Mouse (Mus musculus): ENCODE data around the gene Myo1c. TPM values are rescaled to one million over a fixed set of nuclear protein-coding genes. Genes with fewer than 3 reads are reported as not detected.
A peak's percentile ranks its signal among the peaks of the same experiment; 100 is the strongest.

Myo1c gene
- polyA plus RNA-seq, 1 experiment from 2014 or later = 24.2 TPM

DNA sequence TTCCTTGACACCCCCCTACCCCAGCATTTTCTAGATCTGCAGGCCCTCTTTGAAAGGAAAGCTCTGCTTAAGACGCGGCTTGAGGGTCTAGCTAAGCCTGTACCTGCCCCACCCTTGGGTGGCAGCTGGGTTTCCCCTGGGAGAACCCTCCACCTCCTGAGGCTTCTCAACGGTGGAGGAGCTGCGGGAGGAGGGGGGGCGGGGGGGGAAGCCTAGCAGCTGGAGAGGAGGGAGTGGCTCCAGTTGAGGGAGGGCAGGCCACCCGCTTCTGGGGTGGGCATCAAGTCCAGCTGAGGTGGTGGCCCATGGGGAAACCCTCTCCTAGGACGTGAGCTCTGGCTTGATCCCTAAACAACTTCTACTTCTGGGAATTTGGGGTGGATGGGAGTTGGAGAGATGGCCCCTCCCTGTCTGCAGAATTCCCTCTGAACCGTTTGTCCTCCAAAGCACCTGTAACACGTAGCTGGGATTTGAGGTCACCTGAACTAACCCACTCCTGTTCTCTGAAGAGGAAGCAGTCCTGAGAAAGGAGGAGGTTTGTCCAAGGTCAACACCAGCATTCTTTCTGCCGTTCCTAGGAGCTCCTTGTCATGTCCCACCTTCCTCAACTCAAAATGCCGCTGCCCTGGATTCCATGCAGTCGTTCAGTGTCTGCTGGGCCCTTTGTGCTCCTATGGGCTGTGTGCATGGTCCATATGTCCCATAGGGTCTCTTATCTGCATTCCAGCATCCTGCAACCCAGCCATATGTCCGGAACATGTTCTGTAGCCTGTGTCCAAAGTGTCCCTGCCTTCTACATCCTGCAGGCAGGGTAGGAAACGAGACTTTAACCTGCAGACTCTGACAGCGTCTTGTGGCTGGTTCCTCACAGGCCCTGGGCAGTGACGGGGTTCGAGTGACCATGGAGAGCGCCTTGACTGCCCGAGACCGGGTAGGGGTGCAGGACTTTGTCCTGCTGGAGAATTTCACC, 6.6 kb downstream of the Myo1c start:
- Histone ChIP-seq H3K36me3 (peaks cover 36% of the 10 kb centered on the region), H3K9ac (replicated peaks) (peak overlapping the region; percentile 83), H3K4me3 (replicated peaks) (peak overlapping the region; percentile 74), H3K27me3 (peaks cover 39% of the 10 kb centered on the region), H3K4me1 (replicated peaks) (peaks cover 40% of the 10 kb centered on the region), H3K4me2 (peak overlapping the region; percentile 89), H3K27ac (peak overlapping the region; percentile 50; the same call in 1 of the 2 replicates), H3K9me3 (no peaks in the 10 kb centered on the region)
- WGBS = 60% methylated on average over 19 of the region's 20 CpGs
- ATAC-seq (ENCODE audit: insufficient number of reproducible peaks, insufficient read depth, low FRiP score, low TSS enrichment, low read depth) = no peak

- Histone ChIP-seq H3K27me3 (peaks cover 30% of the 10 kb centered on the region), H3K4me2 (no peak overlapping the region), H3K4me3 (replicated peaks) (no peak overlapping the region), H3K36me3 (peaks cover 45% of the 10 kb centered on the region), H3K9ac (replicated peaks) (no peak overlapping the region; the same call in 1 of the 2 replicates), H3K4me1 (replicated peaks) (peaks cover 35% of the 10 kb centered on the region), H3K9me3 (no peaks in the 10 kb centered on the region), H3K27ac (no peak overlapping the region)
- no peak for ATAC-seq (ENCODE audit: insufficient number of reproducible peaks, insufficient read depth, low FRiP score, low TSS enrichment, low read depth)
These were observed 7.5 kb downstream of the Myo1c start for GRCm38 (mm10) chr11:75657841-75658240.

- Histone ChIP-seq H3K36me3 (peaks cover 50% of the 10 kb centered on the region), H3K4me1 (replicated peaks) (peaks cover 32% of the 10 kb centered on the region), H3K27ac (no peak overlapping the region), H3K9me3 (no peaks in the 10 kb centered on the region), H3K4me2 (no peak overlapping the region), H3K9ac (replicated peaks) (no peak overlapping the region; the same call in 1 of the 2 replicates), H3K27me3 (peaks cover 25% of the 10 kb centered on the region), H3K4me3 (replicated peaks) (no peak overlapping the region)
- no peak for ATAC-seq (ENCODE audit: insufficient number of reproducible peaks, insufficient read depth, low FRiP score, low TSS enrichment, low read depth)
- WGBS = 91% methylated on average over 13 of the region's 13 CpGs
These were observed 8.0 kb downstream of the Myo1c start for GRCm38 (mm10) chr11:75658311-75658710.

- peaks cover 52% of the 10 kb centered on the region for H3K36me3 ChIP-seq
- WGBS = 74% methylated on average over 14 of the region's 14 CpGs
- H3K4me1 ChIP-seq (replicated peaks) = peaks cover 23% of the 10 kb centered on the region
These were observed 8.9 kb downstream of the Myo1c start for GRCm38 (mm10) chr11:75658996-75659750.

DNA sequence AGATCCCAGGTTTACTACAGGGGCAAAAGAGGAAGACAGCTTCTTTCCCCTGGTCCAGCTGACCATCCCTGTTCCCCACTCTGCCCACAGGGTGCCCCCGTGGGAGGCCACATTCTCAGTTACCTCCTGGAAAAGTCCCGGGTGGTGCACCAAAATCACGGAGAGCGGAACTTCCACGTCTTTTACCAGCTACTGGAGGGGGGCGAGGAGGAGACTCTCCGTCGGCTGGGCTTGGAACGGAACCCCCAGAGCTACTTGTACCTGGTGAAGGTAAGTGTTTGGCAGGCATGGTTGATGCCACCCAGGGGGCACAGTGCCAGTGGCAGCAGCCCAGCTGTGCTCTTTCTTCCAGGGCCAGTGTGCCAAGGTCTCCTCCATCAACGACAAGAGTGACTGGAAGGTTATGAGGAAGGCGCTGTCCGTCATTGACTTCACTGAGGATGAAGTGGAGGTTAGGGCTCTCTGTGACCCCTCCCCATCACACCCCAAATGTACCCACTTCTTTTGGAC, 9.8 kb downstream of the Myo1c start:
- no peak overlapping the region for H3K9ac ChIP-seq (replicated peaks)
- H3K27me3 ChIP-seq = peaks cover 7% of the 10 kb centered on the region
- no peak overlapping the region for H3K27ac ChIP-seq
- no peak overlapping the region for H3K4me2 ChIP-seq
- H3K4me3 ChIP-seq (replicated peaks) = no peak overlapping the region
- peaks cover 14% of the 10 kb centered on the region; the same call in 1 of the 2 replicates for H3K4me1 ChIP-seq (replicated peaks)
- peaks cover 53% of the 10 kb centered on the region for H3K36me3 ChIP-seq
- no peaks in the 10 kb centered on the region for H3K9me3 ChIP-seq
- 92% methylated on average over 12 of the region's 12 CpGs for WGBS
- ATAC-seq (ENCODE audit: insufficient number of reproducible peaks, insufficient read depth, low FRiP score, low TSS enrichment, low read depth) = no peak

More at GRCm38 (mm10) chr11:75658996-75659750, 8.9 kb downstream of the Myo1c start:
- Histone ChIP-seq H3K4me2 (no peak overlapping the region), H3K9ac (replicated peaks) (no peak overlapping the region), H3K4me3 (replicated peaks) (no peak overlapping the region), H3K9me3 (no peaks in the 10 kb centered on the region), H3K27me3 (peaks cover 16% of the 10 kb centered on the region), H3K27ac (no peak overlapping the region)
- ATAC-seq (ENCODE audit: insufficient number of reproducible peaks, insufficient read depth, low FRiP score, low TSS enrichment, low read depth) = no peak

DNA sequence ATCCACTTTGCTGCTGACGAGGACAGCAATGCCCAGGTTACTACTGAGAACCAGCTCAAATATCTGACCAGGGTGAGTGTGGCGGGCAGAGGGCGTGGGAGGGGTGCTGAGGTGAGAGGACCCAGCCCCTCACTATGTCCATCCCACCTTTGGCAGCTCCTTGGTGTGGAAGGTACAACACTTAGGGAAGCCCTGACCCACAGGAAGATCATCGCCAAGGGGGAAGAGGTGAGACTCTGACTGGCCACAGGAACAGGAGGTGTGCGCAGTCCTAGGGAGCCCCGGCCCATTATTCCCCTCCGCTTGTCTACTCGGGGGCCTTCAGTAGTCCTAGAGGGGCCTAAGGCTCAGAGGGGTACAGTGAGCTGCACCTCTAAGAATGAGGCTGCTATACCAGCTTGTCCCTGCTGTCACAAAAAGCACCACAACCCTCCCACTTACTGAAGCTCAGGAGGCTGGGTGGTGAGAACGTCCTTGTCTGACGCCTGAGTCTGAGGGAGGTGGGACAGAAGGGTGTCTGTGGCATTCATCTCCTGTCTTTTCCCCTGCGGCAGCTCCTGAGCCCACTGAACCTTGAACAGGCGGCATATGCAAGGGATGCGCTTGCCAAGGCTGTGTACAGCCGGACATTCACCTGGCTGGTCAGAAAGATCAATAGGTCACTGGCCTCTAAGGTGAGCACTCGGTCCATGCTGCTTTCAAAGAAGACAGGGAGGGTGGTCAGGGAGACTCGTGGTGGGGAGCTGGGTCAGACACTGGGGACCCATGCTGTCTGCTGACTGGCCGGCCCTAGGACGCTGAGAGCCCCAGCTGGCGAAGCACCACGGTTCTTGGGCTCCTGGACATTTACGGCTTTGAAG, 10.9 kb downstream of the Myo1c start:
- H3K4me2 ChIP-seq = no peak overlapping the region
- peaks cover 63% of the 10 kb centered on the region for H3K36me3 ChIP-seq
- WGBS = 91% methylated on average over 21 of the region's 21 CpGs
- no peak overlapping the region for H3K4me3 ChIP-seq (replicated peaks)
- H3K27ac ChIP-seq = no peak overlapping the region
- no peak for ATAC-seq (ENCODE audit: insufficient number of reproducible peaks, insufficient read depth, low FRiP score, low TSS enrichment, low read depth)
- H3K27me3 ChIP-seq = peaks cover 6% of the 10 kb centered on the region; the same call in 1 of the 2 replicates
- H3K4me1 ChIP-seq (replicated peaks) = peaks cover 12% of the 10 kb centered on the region; the same call in 1 of the 2 replicates
- H3K9me3 ChIP-seq = no peaks in the 10 kb centered on the region
- H3K9ac ChIP-seq (replicated peaks) = no peak overlapping the region

DNA sequence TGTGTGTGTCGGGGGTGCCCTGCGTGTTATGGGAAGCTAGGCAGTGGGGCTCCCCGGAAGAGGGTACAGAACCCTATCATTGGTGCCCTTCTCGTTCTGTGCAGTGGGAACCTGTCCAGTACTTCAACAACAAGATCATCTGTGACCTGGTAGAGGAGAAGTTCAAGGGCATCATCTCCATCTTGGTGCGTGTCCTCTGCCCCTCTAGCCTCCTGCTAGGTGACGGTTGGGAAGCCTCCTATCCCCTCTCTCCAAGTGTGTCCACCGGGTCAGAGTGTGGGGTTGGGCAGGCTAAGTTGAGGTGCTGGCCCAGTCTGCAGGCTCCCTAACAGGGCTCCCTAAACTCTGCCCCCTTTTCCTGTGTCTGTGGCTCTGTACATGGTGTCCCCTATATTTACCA, 11.8 kb downstream of the Myo1c start:
- WGBS = 96% methylated on average over 7 of the region's 7 CpGs
- H3K36me3 ChIP-seq = peaks cover 68% of the 10 kb centered on the region
- no peak overlapping the region for H3K9ac ChIP-seq (replicated peaks)
- H3K4me1 ChIP-seq (replicated peaks) = 0 out of 2 replicates have a peak, but pooled peaks cover 3% of the 10 kb centered on the region
- H3K27me3 ChIP-seq = 0 out of 2 replicates have a peak, but pooled peaks cover 3% of the 10 kb centered on the region
- ATAC-seq (ENCODE audit: insufficient number of reproducible peaks, insufficient read depth, low FRiP score, low TSS enrichment, low read depth) = no peak; the same call in 1 of the 2 replicates
- H3K9me3 ChIP-seq = no peaks in the 10 kb centered on the region
- no peak overlapping the region for H3K4me2 ChIP-seq
- H3K27ac ChIP-seq = no peak overlapping the region
- H3K4me3 ChIP-seq (replicated peaks) = no peak overlapping the region

DNA sequence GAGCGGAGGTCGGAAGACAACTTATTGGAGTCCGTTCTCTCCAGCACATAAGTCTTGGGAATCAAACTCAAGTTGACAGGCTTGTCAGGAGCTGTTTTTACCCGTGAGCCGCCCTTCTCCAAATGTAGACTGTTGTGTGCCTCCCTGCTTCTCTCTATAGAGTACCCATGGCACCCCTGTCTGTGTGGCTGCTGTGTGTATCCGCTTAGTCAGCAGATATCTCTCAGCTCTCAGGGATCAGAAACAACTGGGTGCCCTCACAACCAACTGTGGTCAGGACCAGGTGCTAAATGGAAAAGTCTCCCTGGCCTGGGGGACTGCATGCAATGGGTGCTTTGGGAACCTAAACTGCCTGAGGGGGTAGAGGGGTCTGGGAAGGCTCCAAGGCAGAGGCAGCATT, 16.0 kb downstream of the Myo1c start:
- no peaks in the 10 kb centered on the region for H3K9me3 ChIP-seq
- H3K9ac ChIP-seq (replicated peaks) = no peak overlapping the region
- H3K4me1 ChIP-seq (replicated peaks) = no peaks in the 10 kb centered on the region
- peaks cover 72% of the 10 kb centered on the region for H3K36me3 ChIP-seq
- H3K4me3 ChIP-seq (replicated peaks) = no peak overlapping the region
- no peak overlapping the region for H3K4me2 ChIP-seq
- no peaks in the 10 kb centered on the region for H3K27me3 ChIP-seq
- ATAC-seq (ENCODE audit: insufficient number of reproducible peaks, insufficient read depth, low FRiP score, low TSS enrichment, low read depth) = no peak
- H3K27ac ChIP-seq = no peak overlapping the region
- WGBS = 95% methylated on average over 6 of the region's 6 CpGs

DNA sequence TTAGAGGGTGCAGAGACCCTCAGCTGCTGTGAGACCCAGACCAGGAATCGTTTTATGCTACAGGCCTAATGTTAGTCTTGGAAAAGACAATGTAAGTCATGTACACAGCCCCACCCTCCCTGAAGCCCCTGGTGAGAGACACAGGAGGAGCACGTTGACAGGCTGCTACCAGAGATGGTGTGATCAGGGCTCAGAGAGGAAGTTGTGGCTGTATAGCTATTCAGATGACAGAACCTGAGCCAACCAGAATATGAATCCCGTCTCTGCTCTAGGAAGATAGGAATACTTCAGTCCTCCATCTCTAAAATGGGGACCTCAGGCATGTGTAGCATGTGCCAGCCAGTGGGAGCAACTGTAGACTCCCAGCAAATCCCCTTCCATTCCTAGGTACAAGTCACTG, 18.3 kb downstream of the Myo1c start:
- Histone ChIP-seq H3K36me3 (peaks cover 72% of the 10 kb centered on the region), H3K4me1 (replicated peaks) (no peaks in the 10 kb centered on the region), H3K27ac (no peak overlapping the region), H3K27me3 (no peaks in the 10 kb centered on the region), H3K4me3 (replicated peaks) (no peak overlapping the region), H3K9me3 (no peaks in the 10 kb centered on the region), H3K9ac (replicated peaks) (no peak overlapping the region), H3K4me2 (no peak overlapping the region)
- WGBS = 95% methylated on average over 3 of the region's 3 CpGs
- ATAC-seq (ENCODE audit: insufficient number of reproducible peaks, insufficient read depth, low FRiP score, low TSS enrichment, low read depth) = no peak

- no peak overlapping the region for H3K4me2 ChIP-seq
- no peak for ATAC-seq (ENCODE audit: insufficient number of reproducible peaks, insufficient read depth, low FRiP score, low TSS enrichment, low read depth)
- peaks cover 72% of the 10 kb centered on the region for H3K36me3 ChIP-seq
- H3K4me3 ChIP-seq (replicated peaks) = no peak overlapping the region
- H3K27me3 ChIP-seq = no peaks in the 10 kb centered on the region
- H3K9ac ChIP-seq (replicated peaks) = no peak overlapping the region
- no peak overlapping the region for H3K27ac ChIP-seq
- no peaks in the 10 kb centered on the region for H3K9me3 ChIP-seq
- H3K4me1 ChIP-seq (replicated peaks) = no peaks in the 10 kb centered on the region
- 89% methylated on average over 11 of the region's 11 CpGs for WGBS
These were observed 19.0 kb downstream of the Myo1c start for GRCm38 (mm10) chr11:75669176-75669852.
